Mouse (Mus musculus): ENCODE measurements at regions not wholly inside any gene's neighbourhood (a gene's known extent, or its start where the extent isn't known, plus 50 kb on each side); places are given as distances from the start of the nearest gene placed in this dataset.

GRCm38 (mm10) chr7:95689161-95689833, 481.7 kb upstream of the Tenm4 start:
- no peak for TF ChIP-seq POLR2A (IDR thresholded peaks at IDR 0.05; ENCODE audit: insufficient read depth, low read depth, low read length)
- TF ChIP-seq CTCF (IDR thresholded peaks at IDR 0.05; ENCODE audit: insufficient read depth, low read depth, low read length), result no peak

All from olfactory bulb, adult 2 months (tissue).